13 mouse cellular contexts compared by ENCODE assay signal in genomic region chr2:173033531-173033930, GRCm38 (mm10). TPM values are rescaled to one million over a fixed set of nuclear protein-coding genes. Genes with fewer than 3 reads are reported as not detected.
DNase-seq lines count a peak whose midpoint lies in the region; ATAC-seq and TF ChIP-seq lines count a peak whose summit lies in the region.
"Had no signal": no experiment of that assay in that cellular context is flagged by ENCODE, and none has a peak within 500 bp of the region (broad histone marks: within the 10 kb centered on the region; RNA-seq: fewer than 3 reads in every experiment).

No protein-coding gene starts in this region.

- peak overlapping the region; percentile 93 for H3K4me3 ChIP-seq in heart, embryonic 13.5 days
- H3K4me3 ChIP-seq in G1E (ENCODE audit: low read depth, low read length): peak overlapping the region; percentile 65; the same call in 1 of the 2 replicates

- H3K4me1 ChIP-seq in heart, embryonic 13.5 days: peaks cover 76% of the 10 kb centered on the region
- peaks cover 99% of the 10 kb centered on the region for H3K4me1 ChIP-seq in G1E (ENCODE audit: insufficient read depth, low read depth, low read length)

- no peaks in the 10 kb centered on the region for H3K9me3 ChIP-seq in heart, embryonic 13.5 days
- no peaks in the 10 kb centered on the region for H3K9me3 ChIP-seq in G1E (replicated peaks)

- WGBS in heart, embryonic 13.5 days: 90% methylated on average over 13 of the region's 13 CpGs

- no peak for TF ChIP-seq CTCF in G1E (IDR thresholded peaks at IDR 0.05; ENCODE audit: low read depth, low read length)

- peak overlapping the region; percentile 76 for H3K4me2 ChIP-seq in heart, embryonic 13.5 days

- H3K36me3 ChIP-seq in heart, embryonic 13.5 days: peaks cover 74% of the 10 kb centered on the region
- peaks cover 93% of the 10 kb centered on the region for H3K36me3 ChIP-seq in G1E (replicated peaks)

- H3K27ac ChIP-seq in heart, embryonic 13.5 days (replicated peaks): peak overlapping the region; percentile 76

- H3K27me3 ChIP-seq in heart, embryonic 13.5 days (replicated peaks): no peaks in the 10 kb centered on the region
- H3K27me3 ChIP-seq in G1E (ENCODE audit: insufficient read depth, low read length): no peaks in the 10 kb centered on the region

- H3K9ac ChIP-seq in heart, embryonic 13.5 days: peak overlapping the region; percentile 67; the same call in 1 of the 2 replicates

- DNase-seq in heart, postnatal 36 days: no peak
- DNase-seq in G1E (ENCODE audit: low spot score): no peak
- DNase-seq in liver: peak; percentile 52
- DNase-seq in naive thymus-derived CD4-positive, alpha-beta T cell, adult 2 months (ENCODE audit: low read depth): peak; percentile 62
- DNase-seq in c-Kit-positive CD71-positive TER-119-positive erythroid progenitor cells, embryonic 14.5 days (ENCODE audit: low spot score): no peak
- DNase-seq in gastrocnemius, postnatal 36 days: no peak
- DNase-seq: cerebellum, adult 9-10 months; embryo, embryonic 11 days; gastrocnemius, postnatal 25 days; heart, postnatal 14 days; kidney, postnatal 25 days had no signal

- no peak for ATAC-seq in heart, embryonic 13.5 days (ENCODE audit: extremely low read depth, insufficient number of reproducible peaks, low FRiP score, low TSS enrichment)
- ATAC-seq in G1E (ENCODE audit: extremely low read depth, insufficient number of reproducible peaks, low FRiP score, poor library complexity, severe bottlenecking): no peak

- intact Hi-C loops in heart, postnatal 36 days (cut with DNase I): no loop called here
- intact Hi-C loops in gastrocnemius, postnatal 36 days (cut with DNase I): no loop called here

RNA-seq across cellular contexts. Expression of gene Rbm38, which starts 13.2 kb away (rescaled TPM):
- 116 and 121 TPM in 2 replicates for polyA plus RNA-seq in heart, embryonic 13.5 days (2015; fragmentation: Nextera tagmentation; extraction: Ambion mirVana)
- total RNA-seq in heart, postnatal 36 days (2021): 100 to 1,000 TPM; 159 to 209 TPM
- total RNA-seq in G1E (2014; fragmentation: Nextera tagmentation) (299 and 342 TPM in 2 replicates), G1E (2017) (35.7 and 36.0 TPM in 2 replicates)
- polyA plus RNA-seq in G1E (2012): 692 and 737 TPM in 2 replicates
- 100 to 1,000 TPM; 180 to 220 TPM for total RNA-seq in gastrocnemius, postnatal 36 days (2021)

RNA-seq across cellular contexts. Expression of gene Rae1, which starts 33.6 kb away (rescaled TPM):
- polyA plus RNA-seq in heart, embryonic 13.5 days (2015; fragmentation: Nextera tagmentation; extraction: Ambion mirVana): 94.7 and 106 TPM in 2 replicates
- 10 to 100 TPM; 24.0 to 24.7 TPM for total RNA-seq in heart, postnatal 36 days (2021)
- total RNA-seq in G1E (2014; fragmentation: Nextera tagmentation) (165 and 189 TPM in 2 replicates), G1E (2017) (92.4 and 93.2 TPM in 2 replicates)
- polyA plus RNA-seq in G1E (2012): 60.2 and 71.9 TPM in 2 replicates
- 10 to 100 TPM; 11.4 to 12.8 TPM for total RNA-seq in gastrocnemius, postnatal 36 days (2021)

RNA-seq across cellular contexts. Expression of gene Spo11, which starts 56.0 kb away (rescaled TPM):
- 0.11 and 0.23 TPM in 2 replicates for polyA plus RNA-seq in heart, embryonic 13.5 days (2015; fragmentation: Nextera tagmentation; extraction: Ambion mirVana)
- not detected for total RNA-seq in heart, postnatal 36 days (2021)
- total RNA-seq in G1E (2014; fragmentation: Nextera tagmentation): not detected in 2 replicates
- total RNA-seq in G1E (2017): not detected in 2 replicates
- not detected in 2 replicates for polyA plus RNA-seq in G1E (2012)
- under 1 TPM in 1 of 2 experiments, not detected in 1; 0.51 TPM for total RNA-seq in gastrocnemius, postnatal 36 days (2021)
- total RNA-seq: gastrocnemius, postnatal 25 days; layer of hippocampus, postnatal 25 days had no signal

Comparison
In these comparisons a context has a peak if more than half of its experiments do, and no peak if none do; other contexts are left out.
1. DNase-seq: peak in liver (single experiment) and naive thymus-derived CD4-positive, alpha-beta T cell, adult 2 months (single experiment); none in heart, postnatal 36 days (0 of 2), G1E (single experiment), c-Kit-positive CD71-positive TER-119-positive erythroid progenitor cells, embryonic 14.5 days (single experiment) and gastrocnemius, postnatal 36 days (0 of 2).